ENCODE assay signal across 30 mouse cellular contexts in genomic region chrX:163812431-163812830, GRCm38 (mm10). TPM values are rescaled to one million over a fixed set of nuclear protein-coding genes. Genes with fewer than 3 reads are reported as not detected.
"Had no signal": no experiment of that assay in that cellular context is flagged by ENCODE, and none has a peak within 500 bp of the region (broad histone marks: within the 10 kb centered on the region; RNA-seq: fewer than 3 reads in every experiment).

No protein-coding gene starts in this region.

- H3K9me3 ChIP-seq: embryonic facial prominence, embryonic 10.5 days; embryonic facial prominence, embryonic 12.5 days; embryonic facial prominence, embryonic 13.5 days; embryonic facial prominence, embryonic 15.5 days; forebrain, embryonic 10.5 days; forebrain, embryonic 12.5 days; forebrain, embryonic 13.5 days; forebrain, embryonic 15.5 days; heart, embryonic 10.5 days had no signal

- H3K4me3 ChIP-seq: embryonic facial prominence, embryonic 10.5 days; embryonic facial prominence, embryonic 12.5 days; embryonic facial prominence, embryonic 13.5 days; embryonic facial prominence, embryonic 15.5 days; erythroblast, embryonic 14.5 days; forebrain, embryonic 10.5 days; forebrain, embryonic 12.5 days; forebrain, embryonic 13.5 days; forebrain, embryonic 15.5 days; heart, adult 2 months; heart, embryonic 10.5 days had no signal

- H3K9ac ChIP-seq: embryonic facial prominence, embryonic 12.5 days; embryonic facial prominence, embryonic 13.5 days; embryonic facial prominence, embryonic 15.5 days; forebrain, embryonic 12.5 days; forebrain, embryonic 13.5 days; forebrain, embryonic 15.5 days; forebrain, postnatal 0 days had no signal

- H3K27ac ChIP-seq: embryonic facial prominence, embryonic 10.5 days; embryonic facial prominence, embryonic 12.5 days; embryonic facial prominence, embryonic 13.5 days; embryonic facial prominence, embryonic 15.5 days; forebrain, embryonic 10.5 days; forebrain, embryonic 12.5 days; forebrain, embryonic 13.5 days; forebrain, embryonic 15.5 days; heart, adult 2 months; heart, embryonic 10.5 days had no signal

- DNase-seq: cerebellum, adult 9-11 months; cerebellum, postnatal 10 days; cerebellum, postnatal 14 days; cerebellum, postnatal 25 days; cerebellum, postnatal 36 days; embryo, embryonic 11 days; forebrain, postnatal 0 days; gastrocnemius, postnatal 10 days; gastrocnemius, postnatal 14 days; gastrocnemius, postnatal 25 days; gastrocnemius, postnatal 36 days; heart, adult 11 months; heart, adult 18-20 months; heart, adult 2 months had no signal

- ATAC-seq: forebrain, embryonic 13.5 days; forebrain, embryonic 14.5 days; forebrain, embryonic 15.5 days; forebrain, embryonic 16.5 days; forebrain, postnatal 0 days had no signal

- H3K36me3 ChIP-seq: embryonic facial prominence, embryonic 10.5 days; embryonic facial prominence, embryonic 12.5 days; embryonic facial prominence, embryonic 13.5 days; embryonic facial prominence, embryonic 15.5 days; forebrain, embryonic 10.5 days; forebrain, embryonic 12.5 days; forebrain, embryonic 15.5 days; heart, embryonic 10.5 days had no signal

- H3K4me1 ChIP-seq: embryonic facial prominence, embryonic 10.5 days; embryonic facial prominence, embryonic 12.5 days; embryonic facial prominence, embryonic 13.5 days; embryonic facial prominence, embryonic 15.5 days; forebrain, embryonic 10.5 days; forebrain, embryonic 12.5 days; forebrain, embryonic 13.5 days; forebrain, embryonic 15.5 days; heart, embryonic 10.5 days had no signal

RNA-seq across cellular contexts. Expression of gene Rnf138rt1, which starts 51.3 kb away (rescaled TPM):
- total RNA-seq: common myeloid progenitor, adult 5-6 weeks; gastrocnemius, adult 18-20 months; gastrocnemius, adult 8-10 months; gastrocnemius, postnatal 10 days; gastrocnemius, postnatal 14 days; gastrocnemius, postnatal 25 days; gastrocnemius, postnatal 36 days; heart, adult 18-20 months; heart, adult 2 months; heart, adult 8-10 months had no signal
